Mouse (Mus musculus): ENCODE results near the gene Ky. TPM values are rescaled to one million over a fixed set of nuclear protein-coding genes. Genes with fewer than 3 reads are reported as not detected.

Gene Ky
- polyA plus RNA-seq (2015; fragmentation: Nextera tagmentation; extraction: Ambion mirVana): 0.12 and 0.17 TPM in 2 replicates

- H3K9ac ChIP-seq (replicated peaks; ENCODE audit: low read length): peak within 1 kb of the TSS; percentile 12
- ATAC-seq (ENCODE audit: low FRiP score, low TSS enrichment): peak; percentile 42; the same call in 1 of the 2 replicates
- 1% methylated on average over 62 of the region's 63 CpGs for WGBS
These were observed at the start of gene Ky for GRCm38 (mm10) chr9:102505700-102506585. TSS of gene Ky (plus strand) at chr9:102505750.

GRCm38 (mm10) chr9:102462251-102462650, 43.3 kb upstream of the Ky start:
- 77% methylated on average over 10 of the region's 10 CpGs for WGBS

More at GRCm38 (mm10) chr9:102505700-102506585, at the start of gene Ky:
- Histone ChIP-seq H3K4me1 (ENCODE audit: insufficient read depth, low read length) (peaks cover 8% of the 10 kb centered on the region; the same call in 1 of the 2 replicates), H3K9me3 (ENCODE audit: low read length) (no peaks in the 10 kb centered on the region), H3K4me3 (ENCODE audit: low read length) (peak within 1 kb of the TSS; percentile 44), H3K27me3 (ENCODE audit: insufficient read depth, low read length) (peaks cover 37% of the 10 kb centered on the region), H3K4me2 (replicated peaks; ENCODE audit: low read depth, low read length) (peak within 1 kb of the TSS; percentile 73), H3K27ac (ENCODE audit: low read length) (no peak within 1 kb of the TSS), H3K36me3 (ENCODE audit: insufficient read depth, low read length) (no peaks in the 10 kb centered on the region)

GRCm38 (mm10) chr9:102465044-102465443, 40.5 kb upstream of the Ky start:
- Histone ChIP-seq H3K9ac (replicated peaks; ENCODE audit: low read length) (no peak overlapping the region), H3K9me3 (ENCODE audit: low read length) (no peaks in the 10 kb centered on the region), H3K4me2 (replicated peaks; ENCODE audit: low read depth, low read length) (no peak overlapping the region), H3K4me1 (ENCODE audit: insufficient read depth, low read length) (no peaks in the 10 kb centered on the region), H3K36me3 (ENCODE audit: insufficient read depth, low read length) (no peaks in the 10 kb centered on the region), H3K27ac (ENCODE audit: low read length) (no peak overlapping the region), H3K27me3 (ENCODE audit: insufficient read depth, low read length) (no peaks in the 10 kb centered on the region), H3K4me3 (ENCODE audit: low read length) (no peak overlapping the region)
- 86% methylated on average over 3 of the region's 3 CpGs for WGBS
- ATAC-seq (ENCODE audit: low FRiP score, low TSS enrichment): no peak

More at GRCm38 (mm10) chr9:102462251-102462650, 43.3 kb upstream of the Ky start:
- no peak overlapping the region for H3K27ac ChIP-seq (ENCODE audit: low read length)
- H3K4me3 ChIP-seq (ENCODE audit: low read length): no peak overlapping the region
- H3K36me3 ChIP-seq (ENCODE audit: insufficient read depth, low read length): no peaks in the 10 kb centered on the region
- H3K4me1 ChIP-seq (ENCODE audit: insufficient read depth, low read length): no peaks in the 10 kb centered on the region
- no peak overlapping the region for H3K4me2 ChIP-seq (replicated peaks; ENCODE audit: low read depth, low read length)
- H3K9ac ChIP-seq (replicated peaks; ENCODE audit: low read length): no peak overlapping the region
- ATAC-seq (ENCODE audit: low FRiP score, low TSS enrichment): no peak
- H3K9me3 ChIP-seq (ENCODE audit: low read length): no peaks in the 10 kb centered on the region
- no peaks in the 10 kb centered on the region for H3K27me3 ChIP-seq (ENCODE audit: insufficient read depth, low read length)

GRCm38 (mm10) chr9:102465726-102466125, 39.8 kb upstream of the Ky start:
- H3K27ac ChIP-seq (ENCODE audit: low read length): no peak overlapping the region
- 62% methylated on average over 5 of the region's 5 CpGs for WGBS
- no peaks in the 10 kb centered on the region for H3K36me3 ChIP-seq (ENCODE audit: insufficient read depth, low read length)
- H3K9me3 ChIP-seq (ENCODE audit: low read length): no peaks in the 10 kb centered on the region
- no peak overlapping the region for H3K9ac ChIP-seq (replicated peaks; ENCODE audit: low read length)
- H3K27me3 ChIP-seq (ENCODE audit: insufficient read depth, low read length): no peaks in the 10 kb centered on the region
- no peaks in the 10 kb centered on the region for H3K4me1 ChIP-seq (ENCODE audit: insufficient read depth, low read length)
- H3K4me3 ChIP-seq (ENCODE audit: low read length): no peak overlapping the region
- H3K4me2 ChIP-seq (replicated peaks; ENCODE audit: low read depth, low read length): no peak overlapping the region
- no peak for ATAC-seq (ENCODE audit: low FRiP score, low TSS enrichment)

- no peak for ATAC-seq (ENCODE audit: low FRiP score, low TSS enrichment)
- H3K4me1 ChIP-seq (ENCODE audit: insufficient read depth, low read length): no peaks in the 10 kb centered on the region
- no peak overlapping the region for H3K27ac ChIP-seq (ENCODE audit: low read length)
- no peak overlapping the region for H3K4me3 ChIP-seq (ENCODE audit: low read length)
- H3K4me2 ChIP-seq (replicated peaks; ENCODE audit: low read depth, low read length): no peak overlapping the region
- WGBS: 89% methylated on average over 2 of the region's 2 CpGs
- H3K27me3 ChIP-seq (ENCODE audit: insufficient read depth, low read length): no peaks in the 10 kb centered on the region
- no peaks in the 10 kb centered on the region for H3K36me3 ChIP-seq (ENCODE audit: insufficient read depth, low read length)
- H3K9me3 ChIP-seq (ENCODE audit: low read length): no peaks in the 10 kb centered on the region
- no peak overlapping the region for H3K9ac ChIP-seq (replicated peaks; ENCODE audit: low read length)
These were observed 35.3 kb upstream of the Ky start for GRCm38 (mm10) chr9:102470076-102470819.

- Histone ChIP-seq H3K4me1 (ENCODE audit: insufficient read depth, low read length) (no peaks in the 10 kb centered on the region), H3K27ac (ENCODE audit: low read length) (no peak overlapping the region), H3K36me3 (ENCODE audit: insufficient read depth, low read length) (no peaks in the 10 kb centered on the region), H3K27me3 (ENCODE audit: insufficient read depth, low read length) (no peaks in the 10 kb centered on the region), H3K9ac (replicated peaks; ENCODE audit: low read length) (no peak overlapping the region), H3K4me3 (ENCODE audit: low read length) (no peak overlapping the region), H3K9me3 (ENCODE audit: low read length) (no peaks in the 10 kb centered on the region), H3K4me2 (replicated peaks; ENCODE audit: low read depth, low read length) (no peak overlapping the region)
- 81% methylated on average over 6 of the region's 6 CpGs for WGBS
- ATAC-seq (ENCODE audit: low FRiP score, low TSS enrichment): no peak
These were observed 27.6 kb upstream of the Ky start for GRCm38 (mm10) chr9:102477767-102478450.

GRCm38 (mm10) chr9:102478451-102478835, 27.1 kb upstream of the Ky start:
- Histone ChIP-seq H3K4me3 (ENCODE audit: low read length) (no peak overlapping the region), H3K4me2 (replicated peaks; ENCODE audit: low read depth, low read length) (no peak overlapping the region), H3K36me3 (ENCODE audit: insufficient read depth, low read length) (no peaks in the 10 kb centered on the region), H3K27ac (ENCODE audit: low read length) (no peak overlapping the region), H3K27me3 (ENCODE audit: insufficient read depth, low read length) (no peaks in the 10 kb centered on the region), H3K4me1 (ENCODE audit: insufficient read depth, low read length) (no peaks in the 10 kb centered on the region), H3K9me3 (ENCODE audit: low read length) (no peaks in the 10 kb centered on the region), H3K9ac (replicated peaks; ENCODE audit: low read length) (no peak overlapping the region)
- no peak for ATAC-seq (ENCODE audit: low FRiP score, low TSS enrichment)
- WGBS: 89% methylated on average over 3 of the region's 3 CpGs

GRCm38 (mm10) chr9:102479022-102479421, 26.5 kb upstream of the Ky start:
- Histone ChIP-seq H3K27me3 (ENCODE audit: insufficient read depth, low read length) (no peaks in the 10 kb centered on the region), H3K9ac (replicated peaks; ENCODE audit: low read length) (no peak overlapping the region), H3K36me3 (ENCODE audit: insufficient read depth, low read length) (no peaks in the 10 kb centered on the region), H3K27ac (ENCODE audit: low read length) (no peak overlapping the region), H3K4me3 (ENCODE audit: low read length) (no peak overlapping the region), H3K4me2 (replicated peaks; ENCODE audit: low read depth, low read length) (no peak overlapping the region), H3K9me3 (ENCODE audit: low read length) (no peaks in the 10 kb centered on the region), H3K4me1 (ENCODE audit: insufficient read depth, low read length) (no peaks in the 10 kb centered on the region)
- ATAC-seq (ENCODE audit: low FRiP score, low TSS enrichment): no peak
- WGBS: 46% methylated on average over 9 of the region's 9 CpGs

- H3K9ac ChIP-seq (replicated peaks; ENCODE audit: low read length): no peak overlapping the region
- H3K4me2 ChIP-seq (replicated peaks; ENCODE audit: low read depth, low read length): no peak overlapping the region
- H3K27me3 ChIP-seq (ENCODE audit: insufficient read depth, low read length): no peaks in the 10 kb centered on the region
- WGBS: 42% methylated on average over 12 of the region's 12 CpGs
- H3K9me3 ChIP-seq (ENCODE audit: low read length): peaks cover 4% of the 10 kb centered on the region
- no peaks in the 10 kb centered on the region for H3K4me1 ChIP-seq (ENCODE audit: insufficient read depth, low read length)
- no peak overlapping the region for H3K27ac ChIP-seq (ENCODE audit: low read length)
- H3K4me3 ChIP-seq (ENCODE audit: low read length): no peak overlapping the region
- ATAC-seq (ENCODE audit: low FRiP score, low TSS enrichment): no peak
- H3K36me3 ChIP-seq (ENCODE audit: insufficient read depth, low read length): no peaks in the 10 kb centered on the region
These were observed 13.3 kb upstream of the Ky start for GRCm38 (mm10) chr9:102492031-102492795.
